8 mouse cellular contexts compared by ENCODE assay signal in the genomic region with DNA sequence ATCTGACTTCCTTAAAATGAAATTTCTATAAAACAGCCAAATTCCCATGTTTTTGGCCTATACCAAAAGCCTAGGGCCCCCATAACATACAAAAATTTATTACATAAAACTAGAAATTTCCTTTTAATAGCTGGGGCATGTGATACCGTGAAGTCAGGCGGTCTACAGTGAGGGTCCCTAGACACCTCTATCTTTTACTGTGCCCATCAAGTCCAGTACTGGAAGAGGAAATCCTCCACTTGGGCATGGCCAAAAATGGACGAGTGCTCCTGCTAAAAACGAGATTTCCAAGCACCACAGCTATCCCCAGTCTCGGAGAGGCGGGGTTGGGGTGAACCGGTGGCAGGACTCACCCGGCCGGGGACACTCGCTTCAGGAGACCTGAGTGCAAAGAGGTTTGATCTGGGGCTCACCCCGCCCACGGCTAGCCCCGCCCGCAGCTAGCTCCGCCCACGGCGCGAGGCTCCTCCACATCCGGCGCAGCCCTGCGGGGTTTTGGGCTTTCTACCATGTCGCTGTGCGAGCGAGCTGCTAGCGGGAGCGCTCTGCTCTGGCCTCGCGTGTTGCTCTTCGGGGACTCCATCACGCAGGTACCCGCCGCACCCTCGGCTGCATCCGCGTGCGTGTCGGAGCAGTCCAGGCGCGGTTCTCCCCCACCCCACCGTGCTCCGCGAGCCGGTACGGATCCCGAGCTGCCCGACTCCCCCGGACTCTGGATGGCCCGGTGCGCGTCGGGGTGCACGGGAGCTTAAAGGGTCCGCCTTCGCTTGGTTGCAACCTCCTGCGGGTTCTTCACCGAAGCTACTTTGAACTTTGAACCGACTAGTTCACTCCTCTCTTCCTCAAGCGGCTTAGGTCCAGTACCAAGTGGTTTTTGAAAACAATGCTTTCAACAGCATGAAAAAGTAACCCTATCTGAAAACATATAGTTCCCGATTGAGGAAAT. TPM values are rescaled to one million over a fixed set of nuclear protein-coding genes. Genes with fewer than 3 reads are reported as not detected.
A peak's percentile ranks its signal among the peaks of the same experiment; 100 is the strongest.
DNase-seq lines count a peak whose midpoint lies in the region; ATAC-seq lines count a peak whose summit lies in the region.

A gene (plus strand): TSS at position 467 of the 946 bp plus-strand sequence.

- peak within 1 kb of the TSS; percentile 51 to 54; a peak in 2 of 4 replicates for H3K27ac ChIP-seq in heart, embryonic 14.5 days (replicated peaks in 1 of 2; ENCODE audit: control insufficient read depth in 1 of 2, insufficient read depth in 1 of 2, low read depth in 2 of 2, low read length in 2 of 2)
- H3K27ac ChIP-seq in liver, embryonic 13.5 days = peak within 1 kb of the TSS; percentile 70
- H3K27ac ChIP-seq in stomach, embryonic 16.5 days (ENCODE audit: low read length) = peak within 1 kb of the TSS; percentile 87

- no peaks in the 10 kb centered on the region for H3K4me1 ChIP-seq in heart, embryonic 14.5 days (ENCODE audit: control insufficient read depth in 2 of 2, insufficient read depth in 2 of 2, low read length in 2 of 2)
- H3K4me1 ChIP-seq in liver, embryonic 13.5 days (replicated peaks) = peaks cover 33% of the 10 kb centered on the region
- H3K4me1 ChIP-seq in stomach, embryonic 16.5 days (ENCODE audit: control insufficient read depth, insufficient read depth, low read length) = peaks cover 9% of the 10 kb centered on the region

- WGBS in heart, embryonic 14.5 days = 2% methylated on average over 59 of the region's 59 CpGs
- WGBS in liver, embryonic 13.5 days (ENCODE audit: insufficient replicate concordance) = 2% methylated on average over 59 of the region's 59 CpGs
- WGBS in stomach, embryonic 16.5 days = 2% methylated on average over 59 of the region's 59 CpGs

- H3K9ac ChIP-seq in heart, embryonic 14.5 days (ENCODE audit: low read length) = peak within 1 kb of the TSS; percentile 79
- H3K9ac ChIP-seq in liver, embryonic 13.5 days = peak within 1 kb of the TSS; percentile 80
- H3K9ac ChIP-seq in stomach, embryonic 16.5 days (ENCODE audit: low read length) = peak within 1 kb of the TSS; percentile 86

- peak; percentile 95 for DNase-seq in CD4-positive, CD25-positive, alpha-beta regulatory T cell, adult 2 months (ENCODE audit: low read depth, low spot score)
- DNase-seq in c-Kit-negative CD71-positive TER-119-positive erythroid progenitor cells, embryonic 14.5 days (ENCODE audit: low read depth, low spot score) = peak; percentile 59
- peak; percentile 55 for DNase-seq in fibroblast of lung, adult 2 months (ENCODE audit: low read depth)
- DNase-seq in kidney, postnatal 14 days = peak; percentile 93
- peak; percentile 77 for DNase-seq in liver, embryonic 13.5 days
- DNase-seq in neural tube, embryonic 10.5 days (ENCODE audit: extremely low spot score, low spot score) = peak; percentile 85

- peak; percentile 86 for ATAC-seq in heart, embryonic 14.5 days (ENCODE audit: insufficient number of reproducible peaks, insufficient read depth, low FRiP score, low read depth)
- peak; percentile 95 for ATAC-seq in liver, embryonic 13.5 days (ENCODE audit: low read depth)
- ATAC-seq in stomach, embryonic 16.5 days (ENCODE audit: insufficient read depth, low FRiP score) = peak; percentile 96

- no peaks in the 10 kb centered on the region for H3K27me3 ChIP-seq in heart, embryonic 14.5 days (ENCODE audit: control insufficient read depth, insufficient read depth, low read length)
- H3K27me3 ChIP-seq in liver, embryonic 13.5 days = no peaks in the 10 kb centered on the region
- no peaks in the 10 kb centered on the region for H3K27me3 ChIP-seq in stomach, embryonic 16.5 days (ENCODE audit: control insufficient read depth, insufficient read depth, low read length)

- H3K4me3 ChIP-seq in heart, embryonic 14.5 days (ENCODE audit: control insufficient read depth in 1 of 2, insufficient read depth in 1 of 2, low read depth in 1 of 2, low read length in 2 of 2) = peak within 1 kb of the TSS; percentile 72 to 78
- H3K4me3 ChIP-seq in liver, embryonic 13.5 days (replicated peaks) = peak within 1 kb of the TSS; percentile 80
- peak within 1 kb of the TSS; percentile 85 for H3K4me3 ChIP-seq in stomach, embryonic 16.5 days (replicated peaks; ENCODE audit: low read length)

- H3K36me3 ChIP-seq in heart, embryonic 14.5 days (ENCODE audit: control insufficient read depth, insufficient read depth, low read length) = peaks cover 62% of the 10 kb centered on the region
- peaks cover 60% of the 10 kb centered on the region for H3K36me3 ChIP-seq in liver, embryonic 13.5 days
- H3K36me3 ChIP-seq in stomach, embryonic 16.5 days (ENCODE audit: control insufficient read depth, insufficient read depth, low read length) = 0 out of 2 replicates have a peak, but pooled peaks cover 8% of the 10 kb centered on the region

- no peaks in the 10 kb centered on the region for H3K9me3 ChIP-seq in heart, embryonic 14.5 days (ENCODE audit: control insufficient read depth, low read length)
- H3K9me3 ChIP-seq in liver, embryonic 13.5 days (replicated peaks) = no peaks in the 10 kb centered on the region
- H3K9me3 ChIP-seq in stomach, embryonic 16.5 days (replicated peaks; ENCODE audit: control insufficient read depth, low read length) = no peaks in the 10 kb centered on the region

- H3K4me2 ChIP-seq in heart, embryonic 14.5 days (ENCODE audit: low read length) = peak within 1 kb of the TSS; percentile 76
- peak within 1 kb of the TSS; percentile 86 for H3K4me2 ChIP-seq in liver, embryonic 13.5 days
- H3K4me2 ChIP-seq in stomach, embryonic 16.5 days (ENCODE audit: low read depth, low read length) = peak within 1 kb of the TSS; percentile 82

RNA-seq across cellular contexts. Expression of the gene that starts here (rescaled TPM):
- 46.7 and 48.7 TPM in 2 replicates for polyA plus RNA-seq in heart, embryonic 14.5 days (2014; fragmentation: Nextera tagmentation; extraction: Ambion mirVana)
- 30.2 and 34.0 TPM in 2 replicates for polyA plus RNA-seq in liver, embryonic 13.5 days (2015; fragmentation: Nextera tagmentation; extraction: Ambion mirVana)
- polyA plus RNA-seq in stomach, embryonic 16.5 days (2015; fragmentation: Nextera tagmentation; extraction: Ambion mirVana) = 46.6 and 55.7 TPM in 2 replicates

Comparison
In these comparisons a context has a peak if more than half of its experiments do, and no peak if none do; other contexts are left out.
1. Peak in every context shown above with its lines: DNase-seq, ATAC-seq, H3K4me3 ChIP-seq and H3K27ac ChIP-seq.